ENCODE assay signal across 8 mouse cellular contexts in genomic region chr16:22807468-22808070, GRCm38 (mm10). TPM values are rescaled to one million over a fixed set of nuclear protein-coding genes. Genes with fewer than 3 reads are reported as not detected.
DNase-seq lines count a peak whose midpoint lies in the region; ATAC-seq and TF ChIP-seq lines count a peak whose summit lies in the region.

No protein-coding gene starts in this region.

- peak; percentile 60 for ATAC-seq in CD4-positive, CD25-positive, alpha-beta regulatory T cell, adult 4 months
- peak; percentile 62 for ATAC-seq in common myeloid progenitor, adult 5-6 weeks (replicated peaks; ENCODE audit: low read depth, poor library complexity, severe bottlenecking)
- ATAC-seq in heart, embryonic 15.5 days (replicated peaks; ENCODE audit: insufficient number of reproducible peaks, insufficient read depth, low FRiP score, low read depth), result no peak
- ATAC-seq in lung, embryonic 14.5 days (ENCODE audit: insufficient read depth), result no peak

- H3K27ac ChIP-seq in heart, embryonic 15.5 days, result no peak overlapping the region
- no peak overlapping the region for H3K27ac ChIP-seq in lung, embryonic 14.5 days (ENCODE audit: low read depth)
- H3K27ac ChIP-seq in olfactory bulb, adult 2 months (ENCODE audit: insufficient read depth, low read depth, low read length), result no peak overlapping the region

- H3K4me3 ChIP-seq in heart, embryonic 15.5 days, result no peak overlapping the region
- no peak overlapping the region for H3K4me3 ChIP-seq in lung, embryonic 14.5 days (ENCODE audit: low read depth, low read length)
- H3K4me3 ChIP-seq in olfactory bulb, adult 2 months (ENCODE audit: insufficient read depth, low read depth, low read length), result no peak overlapping the region

- H3K4me2 ChIP-seq in heart, embryonic 15.5 days, result peak overlapping the region; percentile 50
- H3K4me2 ChIP-seq in lung, embryonic 14.5 days, result peak overlapping the region; percentile 43

- H3K9me3 ChIP-seq in heart, embryonic 15.5 days (replicated peaks), result no peaks in the 10 kb centered on the region
- H3K9me3 ChIP-seq in lung, embryonic 14.5 days (ENCODE audit: low read depth, low read length), result no peaks in the 10 kb centered on the region

- no peak for TF ChIP-seq POLR2A in olfactory bulb, adult 2 months (IDR thresholded peaks at IDR 0.05; ENCODE audit: insufficient read depth, low read depth, low read length)

- H3K36me3 ChIP-seq in heart, embryonic 15.5 days, result no peaks in the 10 kb centered on the region
- H3K36me3 ChIP-seq in lung, embryonic 14.5 days (ENCODE audit: insufficient read depth), result no peaks in the 10 kb centered on the region

- TF ChIP-seq CTCF in lung, embryonic 14.5 days (IDR thresholded peaks at IDR 0.05; ENCODE audit: low read depth), result peak; percentile 76
- 0 out of 2 replicates have a peak, but pooled peaks have one; percentile 37 for TF ChIP-seq CTCF in olfactory bulb, adult 2 months (IDR thresholded peaks at IDR 0.05; ENCODE audit: insufficient read depth, low read depth, low read length)

- WGBS in heart, embryonic 15.5 days, result 13% methylated on average over 17 of the region's 17 CpGs
- 14% methylated on average over 17 of the region's 17 CpGs for WGBS in lung, embryonic 14.5 days
- WGBS in olfactory bulb, adult 2 months, result 5% methylated on average over 17 of the region's 17 CpGs

- DNase-seq in WW6 (ENCODE audit: low read depth, low spot score), result peak; percentile 33
- DNase-seq in kidney, postnatal 36 days, result peak; percentile 48 to 80
- DNase-seq in lung, embryonic 14.5 days, result peak; percentile 84
- no peak for DNase-seq in ovary, postnatal 10 days (ENCODE audit: low spot score)

- peaks cover 8% of the 10 kb centered on the region; the same call in 1 of the 2 replicates for H3K27me3 ChIP-seq in heart, embryonic 15.5 days
- H3K27me3 ChIP-seq in lung, embryonic 14.5 days (ENCODE audit: insufficient read depth, low read length), result no peaks in the 10 kb centered on the region

- no peak overlapping the region for H3K9ac ChIP-seq in heart, embryonic 15.5 days
- no peak overlapping the region for H3K9ac ChIP-seq in lung, embryonic 14.5 days

- peaks cover 4% of the 10 kb centered on the region; the same call in 1 of the 2 replicates for H3K4me1 ChIP-seq in heart, embryonic 15.5 days (replicated peaks)
- H3K4me1 ChIP-seq in lung, embryonic 14.5 days (ENCODE audit: insufficient read depth), result no peaks in the 10 kb centered on the region
- no peaks in the 10 kb centered on the region for H3K4me1 ChIP-seq in olfactory bulb, adult 2 months (ENCODE audit: control insufficient read depth, insufficient read depth, low read length)

RNA-seq across cellular contexts. Expression of gene Crygs, which starts 3.8 kb away (rescaled TPM):
- not detected for polyA plus RNA-seq in CD4-positive, CD25-positive, alpha-beta regulatory T cell, adult 4 months (2017; shearing (Covaris generic))
- total RNA-seq in common myeloid progenitor, adult 5-6 weeks (2017), result not detected in 2 replicates
- polyA plus RNA-seq in heart, embryonic 15.5 days (2015; fragmentation: Nextera tagmentation; extraction: Ambion mirVana), result not detected in 2 replicates
- polyA plus RNA-seq in lung, embryonic 14.5 days (2014; fragmentation: Nextera tagmentation; extraction: Ambion mirVana), result not detected in 2 replicates
- not detected in 2 replicates for polyA plus RNA-seq in olfactory bulb, adult 2 months (2012; ENCODE audit: insufficient read depth, insufficient read length, low replicate concordance, missing spikeins)

RNA-seq across cellular contexts. Expression of gene Tbccd1, which starts 49.9 kb away (rescaled TPM):
- 10 to 100 TPM; 18.1 to 34.5 TPM for polyA plus RNA-seq in CD4-positive, CD25-positive, alpha-beta regulatory T cell, adult 4 months (2017; shearing (Covaris generic))
- total RNA-seq in common myeloid progenitor, adult 5-6 weeks (2017), result 31.8 and 39.5 TPM in 2 replicates
- polyA plus RNA-seq in heart, embryonic 15.5 days (2015; fragmentation: Nextera tagmentation; extraction: Ambion mirVana), result 15.3 and 19.0 TPM in 2 replicates
- polyA plus RNA-seq in lung, embryonic 14.5 days (2014; fragmentation: Nextera tagmentation; extraction: Ambion mirVana), result 31.2 and 33.6 TPM in 2 replicates
- not detected in 2 replicates for polyA plus RNA-seq in olfactory bulb, adult 2 months (2012; ENCODE audit: insufficient read depth, insufficient read length, low replicate concordance, missing spikeins)

RNA-seq across cellular contexts. Expression of gene Dnajb11, which starts 50.1 kb away (rescaled TPM):
- polyA plus RNA-seq in CD4-positive, CD25-positive, alpha-beta regulatory T cell, adult 4 months (2017; shearing (Covaris generic)), result 10 to 100 TPM; 45.0 to 54.4 TPM
- 95.9 and 103 TPM in 2 replicates for total RNA-seq in common myeloid progenitor, adult 5-6 weeks (2017)
- 86.1 and 86.2 TPM in 2 replicates for polyA plus RNA-seq in heart, embryonic 15.5 days (2015; fragmentation: Nextera tagmentation; extraction: Ambion mirVana)
- polyA plus RNA-seq in lung, embryonic 14.5 days (2014; fragmentation: Nextera tagmentation; extraction: Ambion mirVana), result 96.9 and 107 TPM in 2 replicates
- not detected in 2 replicates for polyA plus RNA-seq in olfactory bulb, adult 2 months (2012; ENCODE audit: insufficient read depth, insufficient read length, low replicate concordance, missing spikeins)

Comparison
In these comparisons a context has a peak if more than half of its experiments do, and no peak if none do; other contexts are left out.
1. ATAC-seq: peak in CD4-positive, CD25-positive, alpha-beta regulatory T cell, adult 4 months (single experiment) and common myeloid progenitor, adult 5-6 weeks (single experiment); none in heart, embryonic 15.5 days (single experiment) and lung, embryonic 14.5 days (single experiment).
2. RNA of gene Tbccd1, which starts 49.9 kb away (polyA plus RNA-seq): 18.1 to 34.5 TPM in CD4-positive, CD25-positive, alpha-beta regulatory T cell, adult 4 months, 31.2 to 33.6 TPM in lung, embryonic 14.5 days and 15.3 to 19.0 TPM in heart, embryonic 15.5 days; not detected in olfactory bulb, adult 2 months; every median in the first group is over 10 times any median in the second.